Mouse (Mus musculus): ENCODE measurements around the gene Mylk. TPM values are rescaled to one million over a fixed set of nuclear protein-coding genes. Genes with fewer than 3 reads are reported as not detected.

The Mylk gene
- total RNA-seq, 1 experiment = 0.27 TPM

GRCm38 (mm10) chr16:34997052-34997451 is 252.0 kb downstream of the Mylk start:
- no peak overlapping the region for H3K4me3 ChIP-seq (ENCODE audit: insufficient read depth in 1 of 2, low read depth in 1 of 2, low read length in 2 of 2, poor library complexity in 1 of 2, severe bottlenecking in 1 of 2)
- in situ Hi-C loops (cut with MboI; ENCODE audit: low sequenced_read_pairs in 2 of 2, unreplicated experiment in 2 of 2) = no loop called here
- H3K27ac ChIP-seq (ENCODE audit: insufficient read depth, low read depth, low read length, poor library complexity, severe bottlenecking) = no peak overlapping the region
- DNase-seq (ENCODE audit: low read depth, low spot score) = no peak
- H3K36me3 ChIP-seq (ENCODE audit: control insufficient read depth, insufficient read depth, low read length, poor library complexity, severe bottlenecking) = no peaks in the 10 kb centered on the region
- TF ChIP-seq MAFK (IDR thresholded peaks at IDR 0.05; ENCODE audit: insufficient read depth, low read depth, low read length) = no peak
- TF ChIP-seq ZNF384 (IDR thresholded peaks at IDR 0.05; ENCODE audit: low read depth, low read length) = no peak
- TF ChIP-seq CHD2 (IDR thresholded peaks at IDR 0.05; ENCODE audit: low read depth, low read length) = no peak
- TF ChIP-seq HCFC1 (IDR thresholded peaks at IDR 0.05; ENCODE audit: borderline replicate concordance, insufficient read depth, low read length) = no peak
- no peak for TF ChIP-seq ZC3H11A (IDR thresholded peaks at IDR 0.05; ENCODE audit: borderline replicate concordance, low read depth, low read length)
- H3K9me3 ChIP-seq (ENCODE audit: control insufficient read depth, insufficient read depth, low read depth, low read length) = no peaks in the 10 kb centered on the region
- peaks cover 2 to 8% of the 10 kb centered on the region in 2 experiments; a peak in 2 of 4 replicates for H3K4me1 ChIP-seq (ENCODE audit: control insufficient read depth in 2 of 2, insufficient read depth in 2 of 2, low read length in 2 of 2, poor library complexity in 1 of 2)
- H3K9ac ChIP-seq (ENCODE audit: insufficient read depth, low read depth, low read length, poor library complexity, severe bottlenecking) = no peak overlapping the region

- Histone ChIP-seq H3K27ac (ENCODE audit: insufficient read depth, low read depth, low read length, poor library complexity, severe bottlenecking) (no peak overlapping the region), H3K4me1 (ENCODE audit: control insufficient read depth in 2 of 2, insufficient read depth in 2 of 2, low read length in 2 of 2, poor library complexity in 1 of 2) (peaks cover 3 to 8% of the 10 kb centered on the region in 2 experiments; a peak in 2 of 4 replicates), H3K36me3 (ENCODE audit: control insufficient read depth, insufficient read depth, low read length, poor library complexity, severe bottlenecking) (no peaks in the 10 kb centered on the region), H3K9ac (ENCODE audit: insufficient read depth, low read depth, low read length, poor library complexity, severe bottlenecking) (no peak overlapping the region), H3K4me3 (ENCODE audit: insufficient read depth in 1 of 2, low read depth in 1 of 2, low read length in 2 of 2, poor library complexity in 1 of 2, severe bottlenecking in 1 of 2) (no peak overlapping the region), H3K9me3 (ENCODE audit: control insufficient read depth, insufficient read depth, low read depth, low read length) (no peaks in the 10 kb centered on the region)
- in situ Hi-C loops (cut with MboI; ENCODE audit: low sequenced_read_pairs in 2 of 2, unreplicated experiment in 2 of 2) = no loop called here
- no peak for TF ChIP-seq MAFK (IDR thresholded peaks at IDR 0.05; ENCODE audit: insufficient read depth, low read depth, low read length)
- TF ChIP-seq HCFC1 (IDR thresholded peaks at IDR 0.05; ENCODE audit: borderline replicate concordance, insufficient read depth, low read length) = no peak
- no peak for TF ChIP-seq ZNF384 (IDR thresholded peaks at IDR 0.05; ENCODE audit: low read depth, low read length)
- TF ChIP-seq ZC3H11A (IDR thresholded peaks at IDR 0.05; ENCODE audit: borderline replicate concordance, low read depth, low read length) = no peak
- TF ChIP-seq CHD2 (IDR thresholded peaks at IDR 0.05; ENCODE audit: low read depth, low read length) = no peak
- no peak for DNase-seq (ENCODE audit: low read depth, low spot score)
Measured at GRCm38 (mm10) chr16:34997576-34997975, 252.6 kb downstream of the Mylk start.

- no peaks in the 10 kb centered on the region for H3K36me3 ChIP-seq (ENCODE audit: control insufficient read depth, insufficient read depth, low read length, poor library complexity, severe bottlenecking)
- in situ Hi-C loops (cut with MboI; ENCODE audit: low sequenced_read_pairs in 2 of 2, unreplicated experiment in 2 of 2) = no loop called here
- H3K4me3 ChIP-seq (ENCODE audit: insufficient read depth in 1 of 2, low read depth in 1 of 2, low read length in 2 of 2, poor library complexity in 1 of 2, severe bottlenecking in 1 of 2) = no peak overlapping the region
- no peak for DNase-seq (ENCODE audit: low read depth, low spot score)
- TF ChIP-seq HCFC1 (IDR thresholded peaks at IDR 0.05; ENCODE audit: borderline replicate concordance, insufficient read depth, low read length) = no peak
- no peak for TF ChIP-seq ZNF384 (IDR thresholded peaks at IDR 0.05; ENCODE audit: low read depth, low read length)
- TF ChIP-seq ZC3H11A (IDR thresholded peaks at IDR 0.05; ENCODE audit: borderline replicate concordance, low read depth, low read length) = no peak
- no peak for TF ChIP-seq CHD2 (IDR thresholded peaks at IDR 0.05; ENCODE audit: low read depth, low read length)
- TF ChIP-seq MAFK (IDR thresholded peaks at IDR 0.05; ENCODE audit: insufficient read depth, low read depth, low read length) = no peak
- no peak overlapping the region for H3K9ac ChIP-seq (ENCODE audit: insufficient read depth, low read depth, low read length, poor library complexity, severe bottlenecking)
- no peaks in the 10 kb centered on the region for H3K9me3 ChIP-seq (ENCODE audit: control insufficient read depth, insufficient read depth, low read depth, low read length)
- H3K4me1 ChIP-seq (ENCODE audit: control insufficient read depth in 2 of 2, insufficient read depth in 2 of 2, low read length in 2 of 2, poor library complexity in 1 of 2) = peaks cover 4 to 10% of the 10 kb centered on the region in 2 experiments; a peak in 3 of 4 replicates
- no peak overlapping the region for H3K27ac ChIP-seq (ENCODE audit: insufficient read depth, low read depth, low read length, poor library complexity, severe bottlenecking)
Measured at GRCm38 (mm10) chr16:34999016-34999415, 254.0 kb downstream of the Mylk start.

GRCm38 (mm10) chr16:34999986-35000385 is 255.0 kb downstream of the Mylk start:
- DNase-seq (ENCODE audit: low read depth, low spot score) = no peak
- Histone ChIP-seq H3K4me1 (ENCODE audit: control insufficient read depth in 2 of 2, insufficient read depth in 2 of 2, low read length in 2 of 2, poor library complexity in 1 of 2) (peaks cover 11 to 13% of the 10 kb centered on the region in 2 experiments), H3K9me3 (ENCODE audit: control insufficient read depth, insufficient read depth, low read depth, low read length) (no peaks in the 10 kb centered on the region), H3K9ac (ENCODE audit: insufficient read depth, low read depth, low read length, poor library complexity, severe bottlenecking) (no peak overlapping the region), H3K36me3 (ENCODE audit: control insufficient read depth, insufficient read depth, low read length, poor library complexity, severe bottlenecking) (no peaks in the 10 kb centered on the region), H3K4me3 (ENCODE audit: insufficient read depth in 1 of 2, low read depth in 1 of 2, low read length in 2 of 2, poor library complexity in 1 of 2, severe bottlenecking in 1 of 2) (no peak overlapping the region), H3K27ac (ENCODE audit: insufficient read depth, low read depth, low read length, poor library complexity, severe bottlenecking) (no peak overlapping the region)
- in situ Hi-C loops (cut with MboI; ENCODE audit: low sequenced_read_pairs in 2 of 2, unreplicated experiment in 2 of 2) = no loop called here
- TF ChIP-seq MAFK (IDR thresholded peaks at IDR 0.05; ENCODE audit: insufficient read depth, low read depth, low read length) = no peak
- no peak for TF ChIP-seq ZNF384 (IDR thresholded peaks at IDR 0.05; ENCODE audit: low read depth, low read length)
- no peak for TF ChIP-seq ZC3H11A (IDR thresholded peaks at IDR 0.05; ENCODE audit: borderline replicate concordance, low read depth, low read length)
- TF ChIP-seq HCFC1 (IDR thresholded peaks at IDR 0.05; ENCODE audit: borderline replicate concordance, insufficient read depth, low read length) = no peak
- TF ChIP-seq CHD2 (IDR thresholded peaks at IDR 0.05; ENCODE audit: low read depth, low read length) = no peak
